Mouse (Mus musculus) midbrain, embryonic 10.5 days (tissue): ENCODE measurements at regions not wholly inside any gene's neighbourhood (a gene's known extent, or its start where the extent isn't known, plus 50 kb on each side); places are given as distances from the start of the nearest gene placed in this dataset.

Source experiments
- DNase-seq: peaks from one replicate; pipeline ENCODE4 v3.0.0-alpha.2; 2017; ENCODE audit warnings: low spot score
- H3K27ac ChIP-seq: fragments of 300-500 bp; sonication (generic); replicated peaks from 2 replicates; pipeline ENCODE4 v1.5.1; 2016; ENCODE audit warnings: mild to moderate bottlenecking
- H3K27me3 ChIP-seq: fragments of 300-500 bp; sonication (generic); 2 replicates; pipeline ENCODE4 v1.6.1; 2016; ENCODE audit warnings: low read depth, mild to moderate bottlenecking; ENCODE audit not compliant: poor library complexity, severe bottlenecking
- H3K36me3 ChIP-seq: fragments of 300-500 bp; sonication (generic); 2 replicates; pipeline ENCODE4 v1.6.1; 2016; ENCODE audit warnings: mild to moderate bottlenecking, moderate library complexity
- H3K4me1 ChIP-seq: fragments of 300-500 bp; sonication (generic); 2 replicates; pipeline ENCODE4 v1.6.1; 2016
- H3K4me3 ChIP-seq: fragments of 300-500 bp; sonication (generic); 2 replicates; pipeline ENCODE4 v1.5.1; 2016; ENCODE audit warnings: mild to moderate bottlenecking, moderate library complexity
- H3K9me3 ChIP-seq: fragments of 300-500 bp; sonication (generic); replicated peaks from 2 replicates; pipeline ENCODE4 v1.6.1; 2016; ENCODE audit warnings: mild to moderate bottlenecking
- WGBS: fragments of 180-500 bp; shearing (Covaris S2); methylation state at CpG from one replicate; pipeline ENCODE4 v1.1.7; 2016; 5-methylcytosine and 5-hydroxymethylcytosine counted together

- no peak for DNase-seq
- no peaks in the 10 kb centered on the region for H3K9me3 ChIP-seq
- no peaks in the 10 kb centered on the region for H3K36me3 ChIP-seq
- no peaks in the 10 kb centered on the region for H3K4me1 ChIP-seq
- no peak overlapping the region for H3K4me3 ChIP-seq
- 80% methylated on average over 2 of the region's 2 CpGs for WGBS
- H3K27me3 ChIP-seq = no peaks in the 10 kb centered on the region
- H3K27ac ChIP-seq = no peak overlapping the region
Measured at GRCm38 (mm10) chr2:79555395-79555794, 79.8 kb upstream of the Itprid2 start.

GRCm38 (mm10) chr2:79557361-79557760 lies 77.8 kb upstream of the Itprid2 start:
- Histone ChIP-seq H3K36me3 (no peaks in the 10 kb centered on the region), H3K9me3 (no peaks in the 10 kb centered on the region), H3K4me3 (no peak overlapping the region), H3K4me1 (no peaks in the 10 kb centered on the region), H3K27ac (no peak overlapping the region), H3K27me3 (no peaks in the 10 kb centered on the region)
- 90% methylated on average over 3 of the region's 3 CpGs for WGBS
- DNase-seq = no peak

- DNase-seq = peak; percentile 16
- H3K4me3 ChIP-seq = no peak overlapping the region
Measured at GRCm38 (mm10) chr2:79566280-79566933, 68.7 kb upstream of the Itprid2 start.

GRCm38 (mm10) chr2:79567413-79567934 lies 67.7 kb upstream of the Itprid2 start:
- DNase-seq = no peak
- Histone ChIP-seq H3K36me3 (no peaks in the 10 kb centered on the region), H3K27me3 (no peaks in the 10 kb centered on the region), H3K9me3 (no peaks in the 10 kb centered on the region), H3K4me1 (peaks cover 18% of the 10 kb centered on the region), H3K4me3 (no peak overlapping the region), H3K27ac (no peak overlapping the region)
- WGBS = 65% methylated on average over 3 of the region's 3 CpGs

More at GRCm38 (mm10) chr2:79566280-79566933, 68.7 kb upstream of the Itprid2 start:
- no peaks in the 10 kb centered on the region for H3K27me3 ChIP-seq
- WGBS = 9% methylated on average over 3 of the region's 3 CpGs
- H3K9me3 ChIP-seq = no peaks in the 10 kb centered on the region
- peaks cover 18% of the 10 kb centered on the region for H3K4me1 ChIP-seq
- H3K36me3 ChIP-seq = no peaks in the 10 kb centered on the region
- H3K27ac ChIP-seq = peak overlapping the region; percentile 59

- Histone ChIP-seq H3K9me3 (no peaks in the 10 kb centered on the region), H3K36me3 (no peaks in the 10 kb centered on the region), H3K27ac (no peak overlapping the region), H3K27me3 (no peaks in the 10 kb centered on the region), H3K4me1 (peaks cover 18% of the 10 kb centered on the region), H3K4me3 (no peak overlapping the region)
- DNase-seq = no peak
- 92% methylated on average over 1 of the region's 1 CpGs for WGBS
Measured at GRCm38 (mm10) chr2:79569663-79570062, 65.5 kb upstream of the Itprid2 start.

GRCm38 (mm10) chr2:79571910-79572309 lies 63.2 kb upstream of the Itprid2 start:
- WGBS = 88% methylated on average over 5 of the region's 5 CpGs
- no peak for DNase-seq
- Histone ChIP-seq H3K36me3 (no peaks in the 10 kb centered on the region), H3K4me3 (no peak overlapping the region), H3K4me1 (peaks cover 9% of the 10 kb centered on the region), H3K27ac (no peak overlapping the region), H3K27me3 (no peaks in the 10 kb centered on the region), H3K9me3 (no peaks in the 10 kb centered on the region)

GRCm38 (mm10) chr2:79575074-79575473 lies 60.1 kb upstream of the Itprid2 start:
- 80% methylated on average over 6 of the region's 6 CpGs for WGBS
- DNase-seq = no peak
- Histone ChIP-seq H3K4me3 (no peak overlapping the region), H3K9me3 (no peaks in the 10 kb centered on the region), H3K4me1 (no peaks in the 10 kb centered on the region), H3K27me3 (no peaks in the 10 kb centered on the region), H3K36me3 (no peaks in the 10 kb centered on the region), H3K27ac (no peak overlapping the region)

- Histone ChIP-seq H3K27ac (no peak overlapping the region), H3K4me1 (peaks cover 15% of the 10 kb centered on the region), H3K9me3 (no peaks in the 10 kb centered on the region), H3K36me3 (no peaks in the 10 kb centered on the region), H3K4me3 (no peak overlapping the region), H3K27me3 (peaks cover 41% of the 10 kb centered on the region)
- 77% methylated on average over 7 of the region's 7 CpGs for WGBS
- no peak for DNase-seq
Measured at GRCm38 (mm10) chr2:79585022-79585774, 50.0 kb upstream of the Itprid2 start.
